Mouse (Mus musculus) myocyte (in vitro differentiated cells): ENCODE measurements around the gene Slc22a15.

Experiments used
- CEBPB ChIP-seq: IDR thresholded peaks from 2 replicates; pipeline ENCODE4 v1.6.1; 2011; ENCODE audit warnings: mild to moderate bottlenecking, moderate library complexity; ENCODE audit not compliant: poor library complexity, insufficient read depth, severe bottlenecking
- E2F4 ChIP-seq: IDR thresholded peaks from one replicate; pipeline ENCODE4 v1.6.1; 2011; ENCODE audit warnings: mild to moderate bottlenecking, control low read depth, moderate library complexity; ENCODE audit not compliant: insufficient read depth
- MAX ChIP-seq: IDR thresholded peaks from one replicate; pipeline ENCODE4 v1.6.1; 2011; ENCODE audit warnings: low read depth, mild to moderate bottlenecking, control low read depth
- MYOD1 ChIP-seq, 3 experiments: IDR thresholded peaks; one replicate each; pipeline ENCODE4 v1.6.1; 2011; ENCODE audit warnings: control low read depth in 2 of 3, low read depth in 2 of 3, mild to moderate bottlenecking in 2 of 3, moderate library complexity in 1 of 3; ENCODE audit not compliant: insufficient read length in 2 of 3, control insufficient read depth in 1 of 3
- POLR2A ChIP-seq: IDR thresholded peaks from one replicate; pipeline ENCODE4 v1.6.1; 2011; ENCODE audit warnings: low read depth, mild to moderate bottlenecking, control low read depth, moderate library complexity; ENCODE audit not compliant: insufficient read length
- POLR2AphosphoS2 ChIP-seq: IDR thresholded peaks from one replicate; pipeline ENCODE4 v1.6.1; 2011; ENCODE audit warnings: low read depth, control low read depth; ENCODE audit not compliant: insufficient read length
- REST ChIP-seq: IDR thresholded peaks from one replicate; pipeline ENCODE4 v1.6.1; 2011; ENCODE audit warnings: mild to moderate bottlenecking, control low read depth, moderate library complexity; ENCODE audit not compliant: insufficient read depth, insufficient read length
- SRF ChIP-seq: IDR thresholded peaks from one replicate; pipeline ENCODE4 v1.6.1; 2011; ENCODE audit warnings: low read depth; ENCODE audit not compliant: control insufficient read depth, insufficient read length
- TCF12 ChIP-seq: IDR thresholded peaks from one replicate; pipeline ENCODE4 v1.6.1; 2011; ENCODE audit warnings: mild to moderate bottlenecking, control low read depth; ENCODE audit not compliant: poor library complexity, insufficient read depth, severe bottlenecking
- TCF3 ChIP-seq: IDR thresholded peaks from one replicate; pipeline ENCODE4 v1.6.1; 2011; ENCODE audit warnings: low read depth, control low read depth; ENCODE audit not compliant: insufficient read length
- USF1 ChIP-seq: IDR thresholded peaks from one replicate; pipeline ENCODE4 v1.6.1; 2011; ENCODE audit warnings: low read depth, mild to moderate bottlenecking, control low read depth, moderate library complexity

DNA sequence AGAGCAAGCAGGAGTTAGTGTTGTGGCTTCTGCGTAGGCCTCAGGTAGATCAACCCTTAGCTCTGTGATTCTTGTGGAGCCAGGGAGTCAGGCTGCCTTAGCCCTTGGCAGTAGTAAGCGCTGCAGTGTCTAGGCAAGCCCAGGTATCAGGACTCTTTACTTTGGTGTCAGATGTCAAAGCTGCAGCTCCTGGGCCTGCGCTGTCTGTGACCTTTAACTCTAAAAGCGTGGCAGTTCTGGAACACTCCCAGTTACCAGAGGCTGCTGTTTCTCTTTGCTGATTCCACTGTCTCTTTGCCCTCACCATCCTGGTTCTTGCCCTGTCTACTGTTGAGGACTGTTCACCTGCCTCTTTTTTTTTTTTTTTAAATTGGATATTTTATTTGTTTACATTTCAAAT lies 23.0 kb upstream of the Slc22a15 start:
- TF ChIP-seq TCF12: no peak
- TF ChIP-seq POLR2AphosphoS2: no peak
- no peak for TF ChIP-seq USF1
- no peak for TF ChIP-seq MYOD1 (IDR thresholded peaks at IDR 0.05; ENCODE audit: control insufficient read depth in 1 of 3, insufficient read length in 2 of 3, low read depth in 2 of 3)
- no peak for TF ChIP-seq E2F4
- TF ChIP-seq POLR2A: no peak
- no peak for TF ChIP-seq MAX
- TF ChIP-seq CEBPB: no peak
- TF ChIP-seq SRF: no peak
- no peak for TF ChIP-seq TCF3
- no peak for TF ChIP-seq REST
